Comparison of ENCODE assay signal across 8 mouse cellular contexts in the genomic region with DNA sequence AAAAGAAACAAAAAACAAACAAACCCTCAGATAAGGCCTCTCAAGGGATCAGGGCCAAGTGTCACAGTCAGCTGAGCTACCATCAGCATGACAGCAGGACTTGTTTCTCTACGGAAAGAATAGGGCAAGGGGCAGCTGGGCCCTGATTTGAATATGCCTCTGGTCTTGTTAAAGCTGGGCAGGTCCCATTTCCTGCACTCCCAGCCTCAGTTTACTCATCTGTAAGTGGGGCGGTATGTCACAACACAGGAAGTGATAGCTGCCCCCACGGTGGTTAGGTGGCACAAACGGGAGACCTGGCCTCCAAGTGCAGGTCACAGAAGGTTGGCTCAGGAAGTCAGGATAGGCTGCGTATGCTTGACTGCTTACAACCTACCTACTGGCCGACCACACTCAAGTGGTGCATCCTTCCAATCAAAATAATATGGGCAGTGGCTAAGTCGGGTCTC. TPM values are rescaled to one million over a fixed set of nuclear protein-coding genes. Genes with fewer than 3 reads are reported as not detected.
A peak's percentile ranks its signal among the peaks of the same experiment; 100 is the strongest.
DNase-seq lines count a peak whose midpoint lies in the region; ATAC-seq and TF ChIP-seq lines count a peak whose summit lies in the region.

No protein-coding gene starts in this region.

- whole genome bisulfite sequencing in heart, adult 2 months: 18% methylated on average over 7 of the region's 7 CpGs
- WGBS in limb, embryonic 11.5 days: 42% methylated on average over 7 of the region's 7 CpGs
- WGBS in stomach, embryonic 14.5 days: 31% methylated on average over 7 of the region's 7 CpGs

- no peak for TF ChIP-seq POLR2A in heart, adult 2 months (IDR thresholded peaks at IDR 0.05; ENCODE audit: insufficient read depth, low read depth, low read length)

- no peak overlapping the region; the same call in 1 of the 2 replicates for H3K27ac ChIP-seq in heart, adult 2 months
- H3K27ac ChIP-seq in limb, embryonic 11.5 days (replicated peaks; ENCODE audit: low read depth, low read length): no peak overlapping the region
- no peak overlapping the region for H3K27ac ChIP-seq in stomach, embryonic 14.5 days (ENCODE audit: low read length)

- no peak for TF ChIP-seq CTCF in heart, adult 2 months (IDR thresholded peaks at IDR 0.05)

- DNase-seq in heart, adult 2 months: no peak
- DNase-seq in heart, adult 8-10 months (ENCODE audit: low spot score): no peak
- peak; percentile 12 for DNase-seq in thymus, postnatal 14 days
- DNase-seq in thymus, postnatal 10 days (ENCODE audit: low spot score in 2 of 2): no peak
- DNase-seq in limb, embryonic 11.5 days (ENCODE audit: low spot score): no peak
- DNase-seq in adrenal gland, adult 8-10 months: no peak
- DNase-seq in urinary bladder, postnatal 10 days (ENCODE audit: low spot score): no peak

- peaks cover 5% of the 10 kb centered on the region for H3K4me1 ChIP-seq in heart, adult 2 months (ENCODE audit: control insufficient read depth, insufficient read depth, low read length)
- H3K4me1 ChIP-seq in limb, embryonic 11.5 days (ENCODE audit: control insufficient read depth, insufficient read depth, low read length): peaks cover 6% of the 10 kb centered on the region; the same call in 1 of the 2 replicates
- peaks cover 16% of the 10 kb centered on the region for H3K4me1 ChIP-seq in stomach, embryonic 14.5 days (ENCODE audit: control insufficient read depth, insufficient read depth, low read length)

- H3K27me3 ChIP-seq in heart, adult 2 months (ENCODE audit: control insufficient read depth, insufficient read depth, low read length): no peaks in the 10 kb centered on the region
- 0 out of 2 replicates have a peak, but pooled peaks cover 3% of the 10 kb centered on the region for H3K27me3 ChIP-seq in limb, embryonic 11.5 days (ENCODE audit: control insufficient read depth, insufficient read depth, low read length)
- no peaks in the 10 kb centered on the region for H3K27me3 ChIP-seq in stomach, embryonic 14.5 days (ENCODE audit: control insufficient read depth, insufficient read depth, low read length)

- no peak for TF ChIP-seq EP300 in heart, adult 2 months (IDR thresholded peaks at IDR 0.05; ENCODE audit: insufficient read depth, low read depth, low read length)

- H3K9ac ChIP-seq in heart, adult 2 months (ENCODE audit: low read depth, low read length): peak overlapping the region; percentile 99
- peak overlapping the region; percentile 79; the same call in 1 of the 2 replicates for H3K9ac ChIP-seq in limb, embryonic 11.5 days (ENCODE audit: low read length)
- H3K9ac ChIP-seq in stomach, embryonic 14.5 days (replicated peaks; ENCODE audit: low read depth, low read length): peak overlapping the region; percentile 83

- no peaks in the 10 kb centered on the region for H3K36me3 ChIP-seq in heart, adult 2 months (ENCODE audit: control insufficient read depth, insufficient read depth, low read length)
- H3K36me3 ChIP-seq in limb, embryonic 11.5 days (ENCODE audit: control insufficient read depth, insufficient read depth, low read length): no peaks in the 10 kb centered on the region
- H3K36me3 ChIP-seq in stomach, embryonic 14.5 days (ENCODE audit: control insufficient read depth, insufficient read depth, low read length): no peaks in the 10 kb centered on the region

- peak overlapping the region; percentile 94 for H3K4me3 ChIP-seq in heart, adult 2 months
- H3K4me3 ChIP-seq in limb, embryonic 11.5 days (ENCODE audit: low read depth, low read length): peak overlapping the region; percentile 90
- H3K4me3 ChIP-seq in stomach, embryonic 14.5 days (ENCODE audit: low read depth, low read length): peak overlapping the region; percentile 94

- H3K4me2 ChIP-seq in limb, embryonic 11.5 days (ENCODE audit: low read depth, severe bottlenecking): peak overlapping the region; percentile 88
- peak overlapping the region; percentile 78 for H3K4me2 ChIP-seq in stomach, embryonic 14.5 days (replicated peaks; ENCODE audit: low read depth, low read length)

- no peak for ATAC-seq in limb, embryonic 11.5 days (ENCODE audit: insufficient number of reproducible peaks, low FRiP score, low TSS enrichment, low read depth)
- no peak for ATAC-seq in stomach, embryonic 14.5 days (ENCODE audit: insufficient number of reproducible peaks, insufficient read depth, low FRiP score, low read depth)

- intact Hi-C loops in heart, adult 2 months (cut with DNase I): loop anchor here (5.0 kb wide), 1 partner anchor 180 kb away; no protein-coding TSS in a partner anchor

- H3K9me3 ChIP-seq in limb, embryonic 11.5 days (ENCODE audit: control insufficient read depth, low read length): no peaks in the 10 kb centered on the region
- no peaks in the 10 kb centered on the region for H3K9me3 ChIP-seq in stomach, embryonic 14.5 days (ENCODE audit: control insufficient read depth, low read depth, low read length)

- H3K79me2 ChIP-seq in heart, adult 2 months (replicated peaks; ENCODE audit: control insufficient read depth, insufficient read depth, low read length): no peaks in the 10 kb centered on the region

RNA-seq across cellular contexts. Expression of gene Natd1, which starts 2.0 kb away (rescaled TPM):
- 10 to 100 TPM; 11.4 to 13.4 TPM for total RNA-seq in heart, adult 2 months (2021)
- polyA plus RNA-seq in heart, adult 2 months (2012; rRNA removed): 15.6 and 20.0 TPM in 2 replicates
- 10 to 100 TPM in 2 of 4 experiments, 1 to 10 TPM in 2; 8.6 to 15.0 (median 11.0) TPM for total RNA-seq in heart, adult 8-10 months (2022)
- 16.1 and 18.3 TPM in 2 replicates for polyA plus RNA-seq in limb, embryonic 11.5 days (2014; fragmentation: Nextera tagmentation; extraction: Ambion mirVana)
- polyA plus RNA-seq in stomach, embryonic 14.5 days (2014; fragmentation: Nextera tagmentation; extraction: Ambion mirVana): 14.7 and 16.7 TPM in 2 replicates
- 10 to 100 TPM; 22.4 to 27.7 (median 25.4) TPM for total RNA-seq in adrenal gland, adult 8-10 months (2022)

RNA-seq across cellular contexts. Expression of gene Map2k3, which starts 19.3 kb away (rescaled TPM):
- total RNA-seq in heart, adult 2 months (2021): 10 to 100 TPM; 71.1 to 79.3 TPM
- 56.5 and 56.7 TPM in 2 replicates for polyA plus RNA-seq in heart, adult 2 months (2012; rRNA removed)
- total RNA-seq in heart, adult 8-10 months (2022): 10 to 100 TPM; 74.6 to 80.8 (median 77.0) TPM
- 66.4 and 78.5 TPM in 2 replicates for polyA plus RNA-seq in limb, embryonic 11.5 days (2014; fragmentation: Nextera tagmentation; extraction: Ambion mirVana)
- 79.7 and 80.0 TPM in 2 replicates for polyA plus RNA-seq in stomach, embryonic 14.5 days (2014; fragmentation: Nextera tagmentation; extraction: Ambion mirVana)
- total RNA-seq in adrenal gland, adult 8-10 months (2022): 100 to 1,000 TPM in 3 of 4 experiments, 10 to 100 TPM in 1; 99.8 to 162 (median 122) TPM

RNA-seq across cellular contexts. Expression of gene Tmem11, which starts 33.5 kb away (rescaled TPM):
- 10 to 100 TPM; 28.3 to 31.4 TPM for total RNA-seq in heart, adult 2 months (2021)
- polyA plus RNA-seq in heart, adult 2 months (2012; rRNA removed): 59.6 and 66.7 TPM in 2 replicates
- 10 to 100 TPM; 29.8 to 35.3 (median 31.1) TPM for total RNA-seq in heart, adult 8-10 months (2022)
- 66.0 and 74.5 TPM in 2 replicates for polyA plus RNA-seq in limb, embryonic 11.5 days (2014; fragmentation: Nextera tagmentation; extraction: Ambion mirVana)
- polyA plus RNA-seq in stomach, embryonic 14.5 days (2014; fragmentation: Nextera tagmentation; extraction: Ambion mirVana): 65.0 and 74.9 TPM in 2 replicates
- total RNA-seq in adrenal gland, adult 8-10 months (2022): 10 to 100 TPM; 33.6 to 47.6 (median 38.0) TPM
